Mouse (Mus musculus) cortical plate, adult 2 months (tissue): ENCODE results near the gene Ldhal6b. TPM values are rescaled to one million over a fixed set of nuclear protein-coding genes. Genes with fewer than 3 reads are reported as not detected.
A peak's percentile ranks its signal among the peaks of the same experiment; 100 is the strongest.

Experiments used
- H3K27ac ChIP-seq: fragments of 200-500 bp; 2 replicates; pipeline ENCODE4 v1.5.1; 2012; ENCODE audit warnings: low read length, control low read depth, inconsistent platforms; ENCODE audit not compliant: insufficient read depth
- H3K4me1 ChIP-seq: fragments of 200-500 bp; 2 replicates; pipeline ENCODE4 v1.6.1; 2011; ENCODE audit warnings: low read length; ENCODE audit not compliant: control insufficient read depth, insufficient read depth
- H3K4me3 ChIP-seq: fragments of 200-500 bp; 2 replicates; pipeline ENCODE4 v1.5.1; 2011; ENCODE audit warnings: mild to moderate bottlenecking, low read length, control low read depth; ENCODE audit not compliant: insufficient read depth
- CTCF ChIP-seq: fragments of 200-500 bp; IDR thresholded peaks from 2 replicates; pipeline ENCODE4 v1.5.1; 2011; ENCODE audit warnings: mild to moderate bottlenecking, control low read depth, low read length; ENCODE audit not compliant: insufficient read depth; ENCODE audit errors: extremely low read depth
- POLR2A ChIP-seq: fragments of 200-500 bp; IDR thresholded peaks from 2 replicates; pipeline ENCODE4 v1.6.1; 2011; ENCODE audit warnings: mild to moderate bottlenecking, low read length, control low read depth; ENCODE audit not compliant: insufficient read depth; ENCODE audit errors: extremely low read depth
- polyA plus RNA-seq: library from polyadenylated mRNA; depleted of rRNA; stranded (reverse); fragments of >200 nt; gene quantifications from 2 replicates; pipeline ENCODE4 v1.2.3, GENCODE M21; 2012

Gene Ldhal6b
- polyA plus RNA-seq, 1 experiment = 0.94 TPM

GRCm38 (mm10) chr17:5429090-5429771, 10.7 kb upstream of the Ldhal6b start:
- Histone ChIP-seq H3K27ac (no peak overlapping the region), H3K4me3 (no peak overlapping the region), H3K4me1 (peaks cover 3% of the 10 kb centered on the region)
- no peak for TF ChIP-seq POLR2A
- TF ChIP-seq CTCF = peak; percentile 100

GRCm38 (mm10) chr17:5425204-5425603, 6.6 kb upstream of the Ldhal6b start:
- TF ChIP-seq POLR2A = no peak
- TF ChIP-seq CTCF = no peak
- no peak overlapping the region for H3K27ac ChIP-seq
- peaks cover 7% of the 10 kb centered on the region for H3K4me1 ChIP-seq
- H3K4me3 ChIP-seq = no peak overlapping the region

GRCm38 (mm10) chr17:5424156-5424555, 5.6 kb upstream of the Ldhal6b start:
- Histone ChIP-seq H3K27ac (no peak overlapping the region), H3K4me3 (no peak overlapping the region), H3K4me1 (peaks cover 7% of the 10 kb centered on the region)
- TF ChIP-seq CTCF (no peak), POLR2A (no peak)

- TF ChIP-seq POLR2A = no peak
- no peak for TF ChIP-seq CTCF
- no peak overlapping the region for H3K4me3 ChIP-seq
- no peak overlapping the region for H3K27ac ChIP-seq
- peaks cover 7% of the 10 kb centered on the region for H3K4me1 ChIP-seq
Observed at GRCm38 (mm10) chr17:5421835-5422234, 3.3 kb upstream of the Ldhal6b start.

- TF ChIP-seq CTCF = no peak
- TF ChIP-seq POLR2A = no peak
- no peak overlapping the region for H3K4me3 ChIP-seq
- H3K27ac ChIP-seq = no peak overlapping the region
- H3K4me1 ChIP-seq = peaks cover 7% of the 10 kb centered on the region
Observed at GRCm38 (mm10) chr17:5419771-5420518, 1.4 kb upstream of the Ldhal6b start.

- Histone ChIP-seq H3K4me1 (peaks cover 3% of the 10 kb centered on the region), H3K27ac (no peak overlapping the region), H3K4me3 (no peak overlapping the region)
- TF ChIP-seq CTCF = no peak
- no peak for TF ChIP-seq POLR2A
Observed at GRCm38 (mm10) chr17:5419056-5419455, 489 bp upstream of the Ldhal6b start.

GRCm38 (mm10) chr17:5416518-5416917, 2.0 kb downstream of the Ldhal6b start:
- TF ChIP-seq POLR2A = no peak
- no peak for TF ChIP-seq CTCF
- Histone ChIP-seq H3K4me3 (no peak overlapping the region), H3K27ac (no peak overlapping the region), H3K4me1 (no peaks in the 10 kb centered on the region; the same call in 1 of the 2 replicates)

GRCm38 (mm10) chr17:5414041-5414440, 4.5 kb downstream of the Ldhal6b start:
- no peak overlapping the region for H3K27ac ChIP-seq
- no peaks in the 10 kb centered on the region; the same call in 1 of the 2 replicates for H3K4me1 ChIP-seq
- TF ChIP-seq CTCF (no peak), POLR2A (no peak)
- no peak overlapping the region for H3K4me3 ChIP-seq

- H3K4me1 ChIP-seq = no peaks in the 10 kb centered on the region; the same call in 1 of the 2 replicates
- no peak overlapping the region for H3K27ac ChIP-seq
- no peak for TF ChIP-seq POLR2A
- TF ChIP-seq CTCF = no peak
- H3K4me3 ChIP-seq = no peak overlapping the region
Observed at GRCm38 (mm10) chr17:5413350-5413749, 5.2 kb downstream of the Ldhal6b start.

- Histone ChIP-seq H3K27ac (no peak overlapping the region), H3K4me1 (no peaks in the 10 kb centered on the region), H3K4me3 (no peak overlapping the region)
- no peak for TF ChIP-seq POLR2A
- no peak for TF ChIP-seq CTCF
Observed at GRCm38 (mm10) chr17:5412740-5413139, 5.8 kb downstream of the Ldhal6b start.

GRCm38 (mm10) chr17:5412301-5412700, 6.3 kb downstream of the Ldhal6b start:
- Histone ChIP-seq H3K4me3 (no peak overlapping the region), H3K27ac (no peak overlapping the region), H3K4me1 (no peaks in the 10 kb centered on the region)
- TF ChIP-seq POLR2A (no peak), CTCF (no peak)
